Mouse (Mus musculus): ENCODE results near the gene Ifnlr1.

GRCm38 (mm10) chr4:135730951-135731350, 44.9 kb downstream of the Ifnlr1 start:
- TF ChIP-seq CHD2 (IDR thresholded peaks at IDR 0.05; ENCODE audit: low read depth, low read length) = no peak
- TF ChIP-seq MAFK (IDR thresholded peaks at IDR 0.05; ENCODE audit: insufficient read depth, low read depth, low read length) = no peak
- TF ChIP-seq HCFC1 (IDR thresholded peaks at IDR 0.05; ENCODE audit: borderline replicate concordance, insufficient read depth, low read length) = no peak
